Comparison of ENCODE assay signal across 8 mouse cellular contexts in genomic region chr13:38037811-38038210, GRCm38 (mm10). TPM values are rescaled to one million over a fixed set of nuclear protein-coding genes. Genes with fewer than 3 reads are reported as not detected.
DNase-seq lines count a peak whose midpoint lies in the region; ATAC-seq lines count a peak whose summit lies in the region.

No protein-coding gene starts in this region.

- no peak overlapping the region for H3K27ac ChIP-seq in limb, embryonic 15.5 days
- H3K27ac ChIP-seq in neural tube, embryonic 14.5 days (ENCODE audit: low read depth, low read length) = no peak overlapping the region

- peak overlapping the region; percentile 67 for H3K9ac ChIP-seq in limb, embryonic 15.5 days
- peak overlapping the region; percentile 80 for H3K9ac ChIP-seq in neural tube, embryonic 14.5 days (replicated peaks; ENCODE audit: low read depth, low read length)

- H3K36me3 ChIP-seq in limb, embryonic 15.5 days = peaks cover 30% of the 10 kb centered on the region
- H3K36me3 ChIP-seq in neural tube, embryonic 14.5 days (ENCODE audit: control insufficient read depth, insufficient read depth, low read length) = 0 out of 2 replicates have a peak, but pooled peaks cover 4% of the 10 kb centered on the region

- 37% methylated on average over 12 of the region's 12 CpGs for WGBS in limb, embryonic 15.5 days
- WGBS in neural tube, embryonic 14.5 days = 53% methylated on average over 12 of the region's 12 CpGs

- ATAC-seq in limb, embryonic 15.5 days (ENCODE audit: insufficient number of reproducible peaks, low FRiP score, low TSS enrichment, low read depth) = no peak
- no peak for ATAC-seq in neural tube, embryonic 14.5 days (ENCODE audit: low read depth)

- peak; percentile 8 for DNase-seq in spleen, adult 12 weeks (ENCODE audit: low spot score)
- no peak for DNase-seq in spleen, postnatal 10 days (ENCODE audit: low spot score in 2 of 2)
- peak; percentile 17 for DNase-seq in c-Kit-negative CD71-positive TER-119-positive erythroid progenitor cells, embryonic 14.5 days (ENCODE audit: low read depth, low spot score)
- DNase-seq in heart, postnatal 4 days = peak; percentile 6
- DNase-seq in layer of hippocampus, adult 9-10 months (ENCODE audit: low spot score) = no peak
- no peak for DNase-seq in layer of hippocampus, postnatal 25 days (ENCODE audit: extremely low spot score in 1 of 2, low spot score in 1 of 2)

- peak overlapping the region; percentile 65 for H3K4me3 ChIP-seq in limb, embryonic 15.5 days
- H3K4me3 ChIP-seq in neural tube, embryonic 14.5 days (ENCODE audit: low read depth, low read length) = peak overlapping the region; percentile 62

- H3K9me3 ChIP-seq in limb, embryonic 15.5 days = no peaks in the 10 kb centered on the region
- H3K9me3 ChIP-seq in neural tube, embryonic 14.5 days (ENCODE audit: control insufficient read depth, low read length) = no peaks in the 10 kb centered on the region

- H3K4me1 ChIP-seq in limb, embryonic 15.5 days = peaks cover 16% of the 10 kb centered on the region
- H3K4me1 ChIP-seq in neural tube, embryonic 14.5 days (ENCODE audit: control insufficient read depth, insufficient read depth, low read length) = peaks cover 17% of the 10 kb centered on the region

- no peaks in the 10 kb centered on the region for H3K27me3 ChIP-seq in limb, embryonic 15.5 days
- no peaks in the 10 kb centered on the region for H3K27me3 ChIP-seq in neural tube, embryonic 14.5 days (ENCODE audit: control insufficient read depth, insufficient read depth, low read length)

- peak overlapping the region; percentile 81 for H3K4me2 ChIP-seq in limb, embryonic 15.5 days
- H3K4me2 ChIP-seq in neural tube, embryonic 14.5 days (ENCODE audit: low read depth, low read length) = peak overlapping the region; percentile 94

RNA-seq across cellular contexts. Expression of gene Cage1, which starts 0.9 kb away (rescaled TPM):
- 1 to 10 TPM; 1.9 to 2.2 TPM for total RNA-seq in heart, postnatal 4 days (2021)
- 0.78 and 1.0 TPM in 2 replicates for polyA plus RNA-seq in limb, embryonic 15.5 days (2015; fragmentation: Nextera tagmentation; extraction: Ambion mirVana)
- polyA plus RNA-seq in neural tube, embryonic 14.5 days (2014; fragmentation: Nextera tagmentation; extraction: Ambion mirVana) = 2.0 and 2.7 TPM in 2 replicates
- 1 to 10 TPM; 3.2 to 4.1 TPM for total RNA-seq in layer of hippocampus, postnatal 25 days (2021)

RNA-seq across cellular contexts. Expression of gene Riok1, which starts 1.0 kb away (rescaled TPM):
- total RNA-seq in heart, postnatal 4 days (2021) = 10 to 100 TPM; 20.7 to 20.8 TPM
- 50.8 and 52.0 TPM in 2 replicates for polyA plus RNA-seq in limb, embryonic 15.5 days (2015; fragmentation: Nextera tagmentation; extraction: Ambion mirVana)
- 54.0 and 57.5 TPM in 2 replicates for polyA plus RNA-seq in neural tube, embryonic 14.5 days (2014; fragmentation: Nextera tagmentation; extraction: Ambion mirVana)
- 10 to 100 TPM; 17.8 to 22.9 TPM for total RNA-seq in layer of hippocampus, postnatal 25 days (2021)

RNA-seq across cellular contexts. Expression of gene Ssr1, which starts 43.8 kb away (rescaled TPM):
- 10 to 100 TPM; 93.1 to 98.7 TPM for total RNA-seq in heart, postnatal 4 days (2021)
- polyA plus RNA-seq in limb, embryonic 15.5 days (2015; fragmentation: Nextera tagmentation; extraction: Ambion mirVana) = 152 TPM in 2 replicates
- polyA plus RNA-seq in neural tube, embryonic 14.5 days (2014; fragmentation: Nextera tagmentation; extraction: Ambion mirVana) = 53.0 and 69.3 TPM in 2 replicates
- 10 to 100 TPM; 80.0 to 81.9 TPM for total RNA-seq in layer of hippocampus, postnatal 25 days (2021)

Comparison
In these comparisons a context has a peak if more than half of its experiments do, and no peak if none do; other contexts are left out.
1. DNase-seq: peak in spleen, adult 12 weeks (single experiment), c-Kit-negative CD71-positive TER-119-positive erythroid progenitor cells, embryonic 14.5 days (single experiment) and heart, postnatal 4 days (single experiment); none in spleen, postnatal 10 days (0 of 2), layer of hippocampus, adult 9-10 months (single experiment) and layer of hippocampus, postnatal 25 days (0 of 2).